13 mouse cellular contexts compared by ENCODE assay signal in the genomic region with DNA sequence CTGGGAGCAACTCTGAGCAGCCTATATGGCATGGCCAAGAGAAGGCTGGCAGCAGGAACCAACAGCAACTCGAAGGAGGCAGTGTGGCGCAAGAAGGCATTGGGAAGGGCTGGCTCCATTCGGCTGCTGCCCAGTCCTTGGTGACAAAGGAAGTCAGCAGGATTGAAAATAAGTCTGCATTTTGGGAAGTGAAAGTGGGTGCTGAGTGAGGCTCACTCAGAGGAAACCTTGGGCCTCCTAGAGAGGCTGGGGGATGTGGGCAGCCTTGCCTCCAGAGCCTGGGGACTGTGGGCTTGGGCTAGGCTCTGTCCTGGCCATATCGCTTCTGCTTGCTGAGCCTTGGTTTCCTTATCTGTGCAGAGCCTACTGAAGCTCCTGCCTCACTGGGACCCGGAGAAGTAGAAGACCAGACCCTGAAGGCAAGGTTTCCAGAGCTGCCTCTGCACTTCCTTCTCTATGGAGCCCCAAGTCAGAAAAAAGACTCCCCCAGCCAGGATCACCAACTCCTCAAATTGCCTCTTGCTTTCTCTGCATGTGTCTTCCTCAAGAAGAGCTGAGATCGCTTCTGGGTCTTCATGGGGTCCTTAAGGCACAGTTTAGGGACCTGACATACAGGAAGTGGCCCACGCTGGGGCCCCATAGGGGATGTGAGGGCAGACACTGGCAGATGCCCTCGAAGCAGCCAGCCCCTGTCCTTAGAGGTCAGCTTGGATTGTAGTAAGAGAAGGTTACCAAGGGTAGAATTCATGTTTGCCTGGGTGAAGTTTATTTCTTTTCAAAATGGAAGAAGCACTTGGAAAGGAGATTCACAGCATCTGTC. TPM values are rescaled to one million over a fixed set of nuclear protein-coding genes. Genes with fewer than 3 reads are reported as not detected.
DNase-seq lines count a peak whose midpoint lies in the region; ATAC-seq and TF ChIP-seq lines count a peak whose summit lies in the region.
"Had no signal": no experiment of that assay in that cellular context is flagged by ENCODE, and none has a peak within 500 bp of the region (broad histone marks: within the 10 kb centered on the region; RNA-seq: fewer than 3 reads in every experiment).

No protein-coding gene starts in this region.

- 17% methylated on average over 8 of the region's 8 CpGs for WGBS in liver, embryonic 16.5 days (ENCODE audit: insufficient replicate concordance)
- WGBS in forebrain, embryonic 15.5 days, result 83% methylated on average over 8 of the region's 8 CpGs

- DNase-seq in left cerebral cortex, adult 2 months (ENCODE audit: extremely low spot score in 1 of 2, low spot score in 2 of 2), result no peak
- DNase-seq in left cerebral cortex, adult 9 months (ENCODE audit: low spot score in 2 of 2), result no peak
- DNase-seq in spleen, adult 18-20 months, result peak; percentile 36 to 47
- DNase-seq in frontal cortex, postnatal 25 days (ENCODE audit: low spot score in 2 of 2), result no peak
- DNase-seq: cerebellum, adult 8-10 months; forebrain, postnatal 0 days; right cerebral cortex, adult 18-20 months had no signal

- H3K36me3 ChIP-seq in liver, embryonic 16.5 days (ENCODE audit: control insufficient read depth, insufficient read depth), result no peaks in the 10 kb centered on the region
- H3K36me3 ChIP-seq in forebrain, embryonic 15.5 days, result no peaks in the 10 kb centered on the region
- H3K36me3 ChIP-seq: hindbrain, embryonic 12.5 days; midbrain, embryonic 12.5 days had no signal

- intact Hi-C loops in left cerebral cortex, adult 2 months (cut with DNase I), result no loop called here

- H3K9me3 ChIP-seq in liver, embryonic 16.5 days (replicated peaks; ENCODE audit: control insufficient read depth, low read length), result no peaks in the 10 kb centered on the region
- no peaks in the 10 kb centered on the region for H3K9me3 ChIP-seq in forebrain, embryonic 15.5 days
- H3K9me3 ChIP-seq: hindbrain, embryonic 12.5 days; midbrain, embryonic 12.5 days had no signal

- 0 out of 2 replicates have a peak overlapping the region, but pooled peaks have one; percentile 8 for H3K27ac ChIP-seq in left cerebral cortex, adult 2 months
- H3K27ac ChIP-seq in liver, embryonic 16.5 days (ENCODE audit: low read length), result peak overlapping the region; percentile 67
- H3K27ac ChIP-seq in forebrain, embryonic 15.5 days (replicated peaks), result no peak overlapping the region
- H3K27ac ChIP-seq: hindbrain, embryonic 12.5 days; midbrain, embryonic 12.5 days had no signal

- peak; percentile 84 for ATAC-seq in common myeloid progenitor, adult 5-6 weeks (replicated peaks; ENCODE audit: low read depth, poor library complexity, severe bottlenecking)
- peak; percentile 61 for ATAC-seq in liver, embryonic 16.5 days (ENCODE audit: low read depth)
- no peak for ATAC-seq in forebrain, embryonic 15.5 days (replicated peaks)
- ATAC-seq: forebrain, postnatal 0 days had no signal

- H3K4me1 ChIP-seq in liver, embryonic 16.5 days (ENCODE audit: control insufficient read depth, low read depth, low read length), result peaks cover 65% of the 10 kb centered on the region
- H3K4me1 ChIP-seq in forebrain, embryonic 15.5 days, result peaks cover 17% of the 10 kb centered on the region

- H3K27me3 ChIP-seq in liver, embryonic 16.5 days (ENCODE audit: control insufficient read depth, insufficient read depth, low read depth, low read length), result no peaks in the 10 kb centered on the region
- H3K27me3 ChIP-seq in forebrain, embryonic 15.5 days, result no peaks in the 10 kb centered on the region

- H3K9ac ChIP-seq in liver, embryonic 16.5 days (ENCODE audit: low read depth, low read length), result no peak overlapping the region
- no peak overlapping the region for H3K9ac ChIP-seq in forebrain, embryonic 15.5 days (replicated peaks)
- H3K9ac ChIP-seq: forebrain, postnatal 0 days; hindbrain, embryonic 12.5 days; midbrain, embryonic 12.5 days had no signal

- peak overlapping the region; percentile 13; the same call in 1 of the 2 replicates for H3K4me2 ChIP-seq in liver, embryonic 16.5 days (ENCODE audit: low read depth, low read length)
- no peak overlapping the region for H3K4me2 ChIP-seq in forebrain, embryonic 15.5 days (replicated peaks)
- H3K4me2 ChIP-seq: hindbrain, embryonic 12.5 days; midbrain, embryonic 12.5 days had no signal

- H3K4me3 ChIP-seq in left cerebral cortex, adult 2 months, result no peak overlapping the region
- no peak overlapping the region for H3K4me3 ChIP-seq in liver, embryonic 16.5 days (ENCODE audit: low read depth, low read length)
- H3K4me3 ChIP-seq in forebrain, embryonic 15.5 days, result no peak overlapping the region
- H3K4me3 ChIP-seq: hindbrain, embryonic 12.5 days; midbrain, embryonic 12.5 days had no signal

- no peak for TF ChIP-seq CTCF in left cerebral cortex, adult 2 months (IDR thresholded peaks at IDR 0.05)

RNA-seq across cellular contexts. Expression of a gene that starts 14.3 kb away (rescaled TPM):
- 10 to 100 TPM; 45.0 to 51.3 TPM for total RNA-seq in left cerebral cortex, adult 2 months (2021)
- total RNA-seq in common myeloid progenitor, adult 5-6 weeks (2017), result 7.3 and 7.4 TPM in 2 replicates
- 3.9 and 4.3 TPM in 2 replicates for polyA plus RNA-seq in liver, embryonic 16.5 days (2015; fragmentation: Nextera tagmentation; extraction: Ambion mirVana)
- polyA plus RNA-seq in forebrain, embryonic 15.5 days (2015; fragmentation: Nextera tagmentation; extraction: Ambion mirVana), result 44.1 and 44.8 TPM in 2 replicates

RNA-seq across cellular contexts. Expression of a gene that starts 51.5 kb away (rescaled TPM):
- total RNA-seq in left cerebral cortex, adult 2 months (2021), result not detected
- total RNA-seq in common myeloid progenitor, adult 5-6 weeks (2017), result not detected in 2 replicates
- not detected in 2 replicates for polyA plus RNA-seq in liver, embryonic 16.5 days (2015; fragmentation: Nextera tagmentation; extraction: Ambion mirVana)
- polyA plus RNA-seq in forebrain, embryonic 15.5 days (2015; fragmentation: Nextera tagmentation; extraction: Ambion mirVana), result not detected in 2 replicates
- total RNA-seq: forebrain, postnatal 0 days had no signal
- polyA plus RNA-seq: forebrain, postnatal 0 days; hindbrain, embryonic 12.5 days; large intestine, adult 2 months; midbrain, embryonic 12.5 days had no signal

Comparison
In these comparisons a context has a peak if more than half of its experiments do, and no peak if none do; other contexts are left out.
1. DNase-seq: peak in spleen, adult 18-20 months (2 of 2); none in left cerebral cortex, adult 2 months (0 of 2), left cerebral cortex, adult 9 months (0 of 2) and frontal cortex, postnatal 25 days (0 of 2).